Mouse (Mus musculus) megakaryocyte progenitor cell, adult 5-6 weeks (primary cell): ENCODE results near the gene Kcnd1. TPM values are rescaled to one million over a fixed set of nuclear protein-coding genes. Genes with fewer than 3 reads are reported as not detected.

Source experiments
- ATAC-seq: replicated peaks from 2 replicates; pipeline ENCODE4 v1.8.0; 2016; ENCODE audit warnings: mild to moderate bottlenecking, moderate TSS enrichment, inconsistent platforms; ENCODE audit not compliant: poor library complexity
- total RNA-seq, 2 experiments: library from RNA; stranded (forward) in 1 of 2; stranded (reverse) in 1 of 2; fragments of 157-497, 149-512 nt in 1 of 2; fragments of 200-1000 nt in 1 of 2; gene quantifications; 2 replicates each; pipeline versions ENCODE4 v1.2.3 to v1.2.4; 2015 to 2017

The Kcnd1 gene
- total RNA-seq, 2 experiments from 2014 or later = 0.21 to 0.42 TPM

DNA sequence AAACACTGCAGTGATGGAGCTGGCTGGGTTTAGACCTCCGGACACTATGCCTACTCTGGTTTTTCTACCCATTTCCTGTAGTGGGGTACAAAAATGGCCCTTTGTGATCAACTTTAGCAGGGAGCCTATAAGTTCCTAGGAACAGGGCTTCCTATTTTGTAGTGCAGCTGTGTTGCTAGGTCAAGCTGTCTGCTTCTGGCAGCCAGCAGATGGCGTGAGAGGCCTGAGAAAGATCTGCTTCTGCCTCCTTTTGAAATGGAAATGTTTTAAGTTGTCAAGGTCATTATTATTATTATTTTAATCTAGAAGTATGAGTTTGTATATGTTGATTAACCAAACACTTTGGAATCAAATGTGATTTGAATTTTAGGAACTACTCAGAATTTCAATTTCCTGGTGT is 32.5 kb downstream of the Kcnd1 start:
- ATAC-seq = peak; percentile 85

DNA sequence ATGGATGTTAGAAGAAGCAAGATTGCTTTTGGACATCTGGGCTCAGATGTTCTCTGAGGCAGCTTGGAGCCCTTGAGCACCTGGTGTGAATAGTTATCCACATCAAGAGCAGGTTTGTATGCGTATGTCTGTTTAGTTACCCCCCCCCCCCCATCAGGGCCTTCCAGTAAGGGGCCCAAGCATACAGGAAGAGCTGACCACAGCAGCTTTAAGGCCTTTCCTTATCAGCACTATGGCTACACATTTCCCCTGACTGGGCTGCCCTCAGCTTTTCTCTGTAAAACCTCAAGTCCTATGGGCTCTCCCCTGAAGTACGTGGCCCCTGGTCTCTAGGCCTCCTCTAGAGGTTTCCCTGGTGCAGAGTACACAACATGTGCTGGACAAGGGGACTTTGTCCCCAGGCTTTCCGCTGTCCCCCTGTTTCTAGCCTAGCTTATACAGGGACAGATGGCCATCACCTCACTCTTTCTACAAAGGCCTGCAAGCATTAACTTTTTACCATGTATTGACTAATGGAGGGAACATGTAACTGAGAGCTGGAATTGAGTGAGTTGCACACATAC is 37.2 kb downstream of the Kcnd1 start:
- ATAC-seq = peak; percentile 34; the same call in 1 of the 2 replicates

DNA sequence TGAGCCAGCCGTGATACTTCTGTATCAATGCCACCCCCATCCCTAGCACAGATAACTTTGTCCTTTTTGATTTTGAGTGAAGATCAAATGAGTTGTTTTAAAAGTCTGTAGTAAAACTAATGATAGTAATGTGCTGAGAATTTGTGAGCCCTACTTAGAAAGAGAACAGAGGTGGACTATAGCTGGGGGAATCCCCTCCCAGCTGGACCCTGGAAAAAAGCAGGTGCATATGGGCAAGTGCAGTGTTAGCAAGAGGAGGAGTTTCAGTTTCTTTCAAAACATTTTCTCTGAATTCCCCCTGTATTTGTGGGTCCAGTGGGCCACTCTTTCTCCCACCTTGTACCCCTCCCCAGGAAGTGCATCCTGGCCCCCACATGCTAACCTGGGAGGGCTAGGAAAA is 41.1 kb downstream of the Kcnd1 start:
- ATAC-seq = no peak

DNA sequence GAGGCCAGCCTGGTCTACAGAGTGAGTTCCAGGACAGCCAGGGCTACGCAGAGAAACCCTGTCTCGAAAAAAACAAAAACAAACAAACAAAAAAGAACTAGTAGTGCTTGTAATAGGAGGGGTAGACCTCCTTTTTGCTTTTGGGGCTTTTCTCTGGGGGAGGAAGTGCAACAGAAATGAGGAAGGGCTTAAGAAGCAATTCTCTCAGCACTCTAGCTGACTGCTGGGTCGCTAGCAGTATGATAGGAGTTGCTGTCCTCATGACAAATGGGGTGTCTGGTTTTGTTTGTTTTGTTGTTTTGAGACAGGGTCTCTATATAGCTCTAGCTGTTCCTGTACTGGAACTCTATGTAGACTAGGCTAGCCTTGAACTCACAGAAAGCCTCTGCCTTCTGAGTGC is 42.5 kb downstream of the Kcnd1 start:
- ATAC-seq = peak; percentile 48; the same call in 1 of the 2 replicates

DNA sequence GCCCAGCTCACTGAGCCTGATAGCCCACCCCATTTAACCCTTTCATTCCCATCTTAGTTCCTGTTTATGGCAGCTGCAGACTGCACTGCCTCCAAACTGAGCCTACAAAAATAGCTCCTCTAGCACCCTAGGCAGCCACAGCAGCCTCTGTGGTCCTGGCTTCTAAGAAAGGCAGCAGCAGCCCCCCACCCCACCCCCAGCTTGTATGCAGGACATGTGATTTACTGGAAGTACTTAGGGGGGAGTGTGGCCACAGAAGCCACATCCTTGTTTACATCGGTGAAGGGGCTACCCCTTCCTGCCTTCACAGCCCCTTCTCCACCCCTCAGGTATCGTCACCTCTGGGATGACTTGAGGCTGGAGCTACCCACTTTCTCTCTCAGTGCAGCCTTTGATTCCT is 43.3 kb downstream of the Kcnd1 start:
- ATAC-seq = peak; percentile 55

DNA sequence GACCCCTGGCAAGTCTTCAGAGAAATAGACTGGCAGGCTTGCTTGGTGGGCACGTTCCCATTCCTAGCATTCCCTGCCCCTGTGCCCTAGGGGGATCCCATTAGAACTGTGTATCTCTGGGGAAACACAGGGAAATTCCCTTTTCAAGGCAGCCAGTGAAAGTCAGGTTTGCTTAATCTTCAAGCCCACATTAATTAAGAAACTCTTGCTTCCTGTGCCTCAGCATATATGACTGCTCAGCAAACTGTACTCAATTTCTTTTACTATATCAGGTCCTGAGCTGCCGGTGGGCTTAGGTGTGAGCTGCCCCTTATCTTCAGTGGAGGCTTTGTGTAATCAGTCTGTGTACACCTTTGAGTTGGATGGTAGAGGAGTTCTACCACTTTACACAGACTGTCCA is 43.7 kb downstream of the Kcnd1 start:
- ATAC-seq = 0 out of 2 replicates have a peak, but pooled peaks have one; percentile 11

DNA sequence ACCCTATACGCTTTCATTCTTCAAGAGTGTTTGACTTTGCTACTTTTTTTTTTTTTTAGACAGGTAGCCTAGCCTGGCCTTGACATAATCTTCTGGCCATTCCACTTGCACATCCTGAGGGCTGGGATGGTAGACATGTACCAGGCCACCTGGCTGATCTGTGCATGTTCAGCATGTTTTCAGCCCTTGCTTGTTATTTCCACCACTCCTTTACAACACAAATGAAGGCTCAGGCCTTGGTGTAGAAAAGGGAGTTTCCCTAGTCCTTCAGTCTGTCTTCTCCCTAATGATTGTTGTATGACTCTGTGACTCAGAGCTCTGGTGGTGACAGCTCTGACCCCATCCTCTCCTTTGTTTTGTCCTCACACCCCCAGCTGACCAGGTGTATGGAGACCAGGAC is 45.1 kb downstream of the Kcnd1 start:
- no peak for ATAC-seq

GRCm38 (mm10) chrX:7868506-7868905 is 46.4 kb downstream of the Kcnd1 start:
- ATAC-seq = no peak

DNA sequence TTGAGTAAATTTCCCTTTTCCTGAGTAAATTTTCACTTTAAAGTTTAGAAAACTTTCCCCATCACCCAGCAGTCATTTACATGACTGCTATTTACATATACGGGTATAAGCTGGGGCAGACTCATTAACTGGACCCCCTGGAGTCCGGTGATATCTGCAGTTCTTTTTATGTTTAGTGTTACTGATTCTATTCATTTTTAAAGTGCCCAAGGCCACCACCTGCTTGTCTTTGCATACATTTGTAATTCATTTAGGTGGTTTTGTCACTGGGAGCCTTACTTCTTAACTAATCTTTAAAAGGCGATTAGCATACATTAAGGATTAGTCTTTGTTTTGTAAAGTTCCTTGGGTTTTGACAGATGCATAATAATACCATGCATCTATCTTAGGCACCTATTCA is 47.7 kb downstream of the Kcnd1 start:
- ATAC-seq = no peak

- peak; percentile 95 for ATAC-seq
Measured at GRCm38 (mm10) chrX:7878007-7878419, 55.9 kb downstream of the Kcnd1 start, which contains the start of gene Pim2. Gene Pim2 (plus strand): TSS chrX:7878262.

DNA sequence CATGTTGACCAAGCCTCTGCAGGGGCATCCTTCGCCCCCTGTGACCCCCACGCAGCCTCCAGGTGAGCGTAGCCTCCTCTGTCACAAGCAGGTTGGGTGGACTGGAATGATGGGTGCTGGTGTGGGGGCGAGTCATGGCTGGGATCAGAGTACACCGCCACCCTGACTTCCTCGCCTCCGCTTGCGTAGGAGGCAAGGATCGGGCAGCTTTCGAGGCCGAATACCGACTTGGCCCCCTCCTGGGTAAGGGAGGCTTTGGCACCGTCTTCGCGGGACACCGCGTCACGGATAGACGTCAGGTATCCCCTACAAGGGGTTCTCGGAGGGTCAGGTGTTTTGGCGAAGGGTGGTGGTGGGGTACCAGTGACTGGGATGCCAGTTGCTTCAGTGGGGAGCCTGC is 56.4 kb downstream of the Kcnd1 start:
- no peak for ATAC-seq

DNA sequence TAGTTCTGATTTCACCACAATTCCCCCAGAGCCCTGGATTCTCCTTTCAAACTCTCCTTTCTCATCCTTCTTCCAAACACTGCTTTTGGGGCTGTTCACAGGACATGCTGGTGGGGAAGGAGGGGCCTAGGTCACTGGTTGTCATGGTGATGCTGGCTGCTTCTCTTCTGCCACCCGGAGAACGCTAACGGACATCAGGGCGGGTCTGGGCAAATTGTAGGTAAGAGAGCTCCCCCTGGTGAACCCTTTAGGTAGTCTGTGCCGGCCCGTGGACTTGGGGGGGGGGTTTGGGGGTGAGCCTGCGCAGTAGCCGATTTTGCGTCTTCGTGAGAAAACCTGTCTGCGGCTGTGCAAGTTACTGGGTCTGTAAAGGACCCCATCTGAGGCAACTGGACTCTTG is 57.7 kb downstream of the Kcnd1 start:
- ATAC-seq = peak; percentile 64

DNA sequence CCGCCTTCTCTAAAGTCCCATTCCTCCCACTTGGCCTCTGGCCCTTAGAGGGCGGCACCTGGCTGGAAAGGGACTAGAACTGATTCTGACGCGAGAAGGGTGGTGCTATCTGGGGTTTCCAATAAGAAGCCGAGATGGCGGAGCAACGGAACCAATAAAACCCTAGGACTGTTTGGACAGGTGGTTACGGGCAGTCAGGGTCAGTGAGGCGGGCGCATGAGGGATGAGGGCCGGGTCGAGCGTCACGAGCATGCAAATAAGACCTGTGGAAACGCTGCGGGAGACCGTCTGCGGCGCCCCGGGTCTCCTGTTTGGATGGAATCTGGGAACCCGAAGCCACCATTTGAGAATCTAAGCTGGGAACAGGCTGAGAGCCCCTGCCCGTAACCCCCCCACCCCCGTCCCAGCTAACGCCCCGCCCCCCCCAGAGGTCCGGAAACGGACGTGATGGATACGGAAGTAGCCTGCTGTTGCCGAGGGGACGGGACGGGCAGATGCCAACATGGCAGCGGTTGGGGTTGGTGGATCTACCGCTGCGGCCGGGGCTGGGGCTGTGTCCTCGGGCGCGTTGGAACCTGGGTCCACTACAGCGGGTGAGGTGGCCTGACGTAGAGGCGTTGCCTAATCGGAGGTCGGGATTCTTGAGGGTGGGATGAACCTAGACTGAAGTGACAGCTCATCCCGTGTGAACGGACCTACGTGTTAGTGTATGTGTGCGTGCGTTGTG is 61.9 kb downstream of the Kcnd1 start, which contains the start of gene Slc35a2:
TSS of gene Slc35a2 (plus strand) at position 188 of the 727 bp plus-strand sequence.
- peak; percentile 84 for ATAC-seq

Other genes with a start within 250 kb of the Kcnd1 start
- gene Foxp3, start 248.6 kb upstream of the Kcnd1 start, total RNA-seq (2015) = not detected in 2 replicates
- gene Foxp3, start 248.6 kb upstream of the Kcnd1 start, total RNA-seq (2017) = 0.08 and 0.10 TPM in 2 replicates
- 1.3 TPM in 1 of 2 replicates, not detected in the other for gene Ppp1r3f, start 248.0 kb upstream of the Kcnd1 start, total RNA-seq (2015)
- 0.24 and 0.29 TPM in 2 replicates for gene Ppp1r3f, start 248.0 kb upstream of the Kcnd1 start, total RNA-seq (2017)
- gene Ccdc22, start 216.8 kb upstream of the Kcnd1 start, total RNA-seq (2015) = 18.8 and 20.5 TPM in 2 replicates
- gene Ccdc22, start 216.8 kb upstream of the Kcnd1 start, total RNA-seq (2017) = 38.1 and 47.6 TPM in 2 replicates
- 0.24 and 0.47 TPM in 2 replicates for gene Cacna1f, start 215.2 kb upstream of the Kcnd1 start, total RNA-seq (2015)
- 0.10 and 0.29 TPM in 2 replicates for gene Cacna1f, start 215.2 kb upstream of the Kcnd1 start, total RNA-seq (2017)
- gene Syp, start 183.8 kb upstream of the Kcnd1 start, total RNA-seq (2015) = not detected in 2 replicates
- gene Syp, start 183.8 kb upstream of the Kcnd1 start, total RNA-seq (2017) = 0.46 and 0.54 TPM in 2 replicates
- gene Prickle3, start 165.0 kb upstream of the Kcnd1 start, total RNA-seq (2015) = 3.9 and 4.8 TPM in 2 replicates
- gene Prickle3, start 165.0 kb upstream of the Kcnd1 start, total RNA-seq (2017) = 4.1 and 6.0 TPM in 2 replicates
- 115 and 133 TPM in 2 replicates for gene Plp2, start 150.9 kb upstream of the Kcnd1 start, total RNA-seq (2015)
- gene Plp2, start 150.9 kb upstream of the Kcnd1 start, total RNA-seq (2017) = 26.4 and 37.1 TPM in 2 replicates
- not detected in 2 replicates for gene Magix, start 141.0 kb upstream of the Kcnd1 start, total RNA-seq (2015)
- not detected in 2 replicates for gene Magix, start 141.0 kb upstream of the Kcnd1 start, total RNA-seq (2017)
- gene Gpkow, start 125.2 kb upstream of the Kcnd1 start, total RNA-seq (2015) = 26.8 and 28.2 TPM in 2 replicates
- gene Gpkow, start 125.2 kb upstream of the Kcnd1 start, total RNA-seq (2017) = 19.2 and 24.4 TPM in 2 replicates
- 27.3 and 39.9 TPM in 2 replicates for gene Wdr45, start 108.0 kb upstream of the Kcnd1 start, total RNA-seq (2015)
- gene Wdr45, start 108.0 kb upstream of the Kcnd1 start, total RNA-seq (2017) = 18.4 and 21.7 TPM in 2 replicates
- 0.59 TPM in 1 of 2 replicates, not detected in the other for gene Gm45208, start 100.0 kb upstream of the Kcnd1 start, total RNA-seq (2015)
- gene Gm45208, start 100.0 kb upstream of the Kcnd1 start, total RNA-seq (2017) = not detected in 2 replicates
- 11.1 and 15.3 TPM in 2 replicates for gene Praf2, start 93.8 kb upstream of the Kcnd1 start, total RNA-seq (2015)
- 3.4 and 4.9 TPM in 2 replicates for gene Praf2, start 93.8 kb upstream of the Kcnd1 start, total RNA-seq (2017)
- gene Ccdc120, start 71.4 kb upstream of the Kcnd1 start, total RNA-seq (2015) = 0.88 and 1.2 TPM in 2 replicates
- 0.33 and 1.1 TPM in 2 replicates for gene Ccdc120, start 71.4 kb upstream of the Kcnd1 start, total RNA-seq (2017)
- gene Tfe3, start 59.7 kb upstream of the Kcnd1 start, total RNA-seq (2015) = 12.2 and 14.6 TPM in 2 replicates
- 4.6 and 7.1 TPM in 2 replicates for gene Tfe3, start 59.7 kb upstream of the Kcnd1 start, total RNA-seq (2017)
- gene Gripap1, start 32.5 kb upstream of the Kcnd1 start, total RNA-seq (2015) = 34.4 and 34.9 TPM in 2 replicates
- gene Gripap1, start 32.5 kb upstream of the Kcnd1 start, total RNA-seq (2017) = 48.6 and 69.7 TPM in 2 replicates
- 33.0 and 33.7 TPM in 2 replicates for gene Otud5, start 19.1 kb downstream of the Kcnd1 start, total RNA-seq (2015)
- gene Otud5, start 19.1 kb downstream of the Kcnd1 start, total RNA-seq (2017) = 48.6 and 58.7 TPM in 2 replicates
- 5.9 TPM in 2 replicates for gene Pim2, start 56.0 kb downstream of the Kcnd1 start, total RNA-seq (2015)
- 1.2 and 1.5 TPM in 2 replicates for gene Pim2, start 56.0 kb downstream of the Kcnd1 start, total RNA-seq (2017)
- gene Slc35a2, start 61.7 kb downstream of the Kcnd1 start, total RNA-seq (2015) = 8.9 and 10.4 TPM in 2 replicates
- 12.2 and 25.1 TPM in 2 replicates for gene Slc35a2, start 61.7 kb downstream of the Kcnd1 start, total RNA-seq (2017)
- gene Pqbp1, start 77.0 kb downstream of the Kcnd1 start, total RNA-seq (2015) = 25.1 and 30.3 TPM in 2 replicates
- gene Pqbp1, start 77.0 kb downstream of the Kcnd1 start, total RNA-seq (2017) = 136 and 167 TPM in 2 replicates
- gene Timm17b, start 77.1 kb downstream of the Kcnd1 start, total RNA-seq (2015) = 116 and 133 TPM in 2 replicates
- 79.3 and 90.7 TPM in 2 replicates for gene Timm17b, start 77.1 kb downstream of the Kcnd1 start, total RNA-seq (2017)
- not detected in 2 replicates for gene Gm10491, start 85.5 kb downstream of the Kcnd1 start, total RNA-seq (2015)
- not detected in 2 replicates for gene Gm10491, start 85.5 kb downstream of the Kcnd1 start, total RNA-seq (2017)
- not detected in 2 replicates for gene Gm10490, start 87.3 kb downstream of the Kcnd1 start, total RNA-seq (2015)
- gene Gm10490, start 87.3 kb downstream of the Kcnd1 start, total RNA-seq (2017) = not detected in 2 replicates
- not detected in 2 replicates for gene Pcsk1n, start 97.5 kb downstream of the Kcnd1 start, total RNA-seq (2015)
- gene Pcsk1n, start 97.5 kb downstream of the Kcnd1 start, total RNA-seq (2017) = not detected in 2 replicates
- gene Eras, start 106.3 kb downstream of the Kcnd1 start, total RNA-seq (2015) = not detected in 2 replicates
- not detected in 2 replicates for gene Eras, start 106.3 kb downstream of the Kcnd1 start, total RNA-seq (2017)
- 9.2 and 10.4 TPM in 2 replicates for gene Hdac6, start 125.6 kb downstream of the Kcnd1 start, total RNA-seq (2015)
- 6.5 and 7.6 TPM in 2 replicates for gene Hdac6, start 125.6 kb downstream of the Kcnd1 start, total RNA-seq (2017)
- gene Gata1, start 155.8 kb downstream of the Kcnd1 start, total RNA-seq (2015) = 10.7 and 26.3 TPM in 2 replicates
- gene Gata1, start 155.8 kb downstream of the Kcnd1 start, total RNA-seq (2017) = 8.7 and 20.8 TPM in 2 replicates
- gene Glod5, start 196.2 kb downstream of the Kcnd1 start, total RNA-seq (2015) = not detected in 2 replicates
- gene Glod5, start 196.2 kb downstream of the Kcnd1 start, total RNA-seq (2017) = not detected in 2 replicates